Mouse (Mus musculus): ENCODE results near the gene Acin1.

DNA sequence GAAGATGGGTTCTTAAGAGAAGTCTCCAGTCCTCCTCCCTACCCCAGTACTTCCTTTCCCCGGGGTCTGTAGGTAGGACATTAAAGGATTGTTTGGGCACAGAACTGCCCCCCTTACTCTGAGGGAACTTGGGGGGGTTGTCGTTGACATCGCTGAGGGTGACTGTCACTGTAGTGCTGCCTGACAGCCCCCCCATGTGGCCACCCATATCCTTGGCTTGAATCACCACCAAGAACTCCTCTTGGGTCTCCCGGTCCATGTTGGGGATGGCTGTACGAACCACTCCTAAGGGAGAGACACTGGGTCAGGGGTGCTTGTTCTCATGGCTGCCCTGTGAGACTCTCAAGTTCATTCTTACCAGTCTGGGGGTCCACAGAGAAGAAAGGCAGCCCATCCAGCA is 48.5 kb downstream of the Acin1 start:
- TF ChIP-seq POLR2A (IDR thresholded peaks at IDR 0.05; ENCODE audit: borderline replicate concordance, insufficient read depth, low read length) (no peak), CTCF (IDR thresholded peaks at IDR 0.05; ENCODE audit: borderline replicate concordance, insufficient read depth, low read depth, low read length) (no peak)
